Mouse (Mus musculus) G1E-ER4 (cell line): ENCODE measurements at regions not wholly inside any gene's neighbourhood (a gene's known extent, or its start where the extent isn't known, plus 50 kb on each side); places are given as distances from the start of the nearest gene placed in this dataset.
A peak's percentile ranks its signal among the peaks of the same experiment; 100 is the strongest.

Experiments used
- GATA1 ChIP-seq: IDR thresholded peaks from one replicate; pipeline ENCODE4 v1.8.0; 2012; ENCODE audit warnings: low read length, inconsistent platforms

- TF ChIP-seq GATA1: no peak
Observed at GRCm38 (mm10) chr6:41140916-41141315, 105.6 kb upstream of the 2210010C04Rik start.

GRCm38 (mm10) chr6:41136717-41137400 is 101.5 kb upstream of the 2210010C04Rik start:
- TF ChIP-seq GATA1: no peak

GRCm38 (mm10) chr6:41135160-41135559 is 99.9 kb upstream of the 2210010C04Rik start:
- no peak for TF ChIP-seq GATA1

- TF ChIP-seq GATA1: no peak
Observed at GRCm38 (mm10) chr6:41129906-41130305, 94.6 kb upstream of the 2210010C04Rik start.

GRCm38 (mm10) chr6:41127816-41128215 is 92.5 kb upstream of the 2210010C04Rik start:
- no peak for TF ChIP-seq GATA1

- no peak for TF ChIP-seq GATA1
Observed at GRCm38 (mm10) chr6:41126855-41127254, 91.5 kb upstream of the 2210010C04Rik start.

- no peak for TF ChIP-seq GATA1
Observed at GRCm38 (mm10) chr6:41121641-41122040, 86.3 kb upstream of the 2210010C04Rik start.

- TF ChIP-seq GATA1: no peak
Observed at GRCm38 (mm10) chr6:41119176-41119575, 83.9 kb upstream of the 2210010C04Rik start.

- no peak for TF ChIP-seq GATA1
Observed at GRCm38 (mm10) chr6:41118201-41118976, 83.1 kb upstream of the 2210010C04Rik start.

GRCm38 (mm10) chr6:41113943-41114342 is 78.6 kb upstream of the 2210010C04Rik start:
- TF ChIP-seq GATA1: no peak

GRCm38 (mm10) chr6:41112861-41113610 is 77.7 kb upstream of the 2210010C04Rik start:
- TF ChIP-seq GATA1: no peak

- TF ChIP-seq GATA1: no peak
Observed at GRCm38 (mm10) chr6:41111829-41112228, 76.5 kb upstream of the 2210010C04Rik start.

GRCm38 (mm10) chr6:41108897-41109296 is 73.6 kb upstream of the 2210010C04Rik start:
- no peak for TF ChIP-seq GATA1

GRCm38 (mm10) chr6:41103689-41104400 is 68.5 kb upstream of the 2210010C04Rik start:
- TF ChIP-seq GATA1: peak; percentile 44

- TF ChIP-seq GATA1: no peak
Observed at GRCm38 (mm10) chr6:41101997-41102396, 66.7 kb upstream of the 2210010C04Rik start.
